Mouse (Mus musculus) MEL (cell line): ENCODE measurements around the gene Mgat5. TPM values are rescaled to one million over a fixed set of nuclear protein-coding genes. Genes with fewer than 3 reads are reported as not detected.

Experiments used
- DNase-seq: peaks from one replicate; pipeline ENCODE4 v3.0.0; 2011; ENCODE audit warnings: low read depth, low spot score
- H3K27ac ChIP-seq: 2 replicates; pipeline ENCODE4 v1.5.1; 2012; ENCODE audit warnings: low read depth, mild to moderate bottlenecking, control low read depth, low read length, moderate library complexity; ENCODE audit not compliant: control insufficient read depth
- H3K27me3 ChIP-seq, 2 experiments: fragments of 150-350 bp in 1 of 2; sonication (generic) in 1 of 2; 2 replicates each; pipeline ENCODE4 v1.6.1; 2012; ENCODE audit warnings: low read length in 2 of 2, mild to moderate bottlenecking in 2 of 2, improper control_type of control experiment in 1 of 2, moderate library complexity in 1 of 2; ENCODE audit not compliant: insufficient read depth in 2 of 2, control insufficient read depth in 1 of 2
- H3K36me3 ChIP-seq, 2 experiments: 2 replicates each; pipeline ENCODE4 v1.6.1; 2012 to 2014; ENCODE audit warnings: low read length in 2 of 2, improper control_type of control experiment in 1 of 2, inconsistent platforms in 1 of 2, mild to moderate bottlenecking in 1 of 2; ENCODE audit not compliant: insufficient read depth in 2 of 2, control insufficient read depth in 1 of 2
- H3K4me1 ChIP-seq, 2 experiments: fragments of 150-350 bp in 1 of 2; sonication (generic) in 1 of 2; 2 replicates each; pipeline ENCODE4 v1.6.1; 2012; ENCODE audit warnings: low read length in 2 of 2, improper control_type of control experiment in 1 of 2, mild to moderate bottlenecking in 1 of 2; ENCODE audit not compliant: insufficient read depth in 2 of 2, control insufficient read depth in 1 of 2
- H3K4me3 ChIP-seq, 2 experiments: fragments of 150-350 bp in 1 of 2; sonication (generic) in 1 of 2; 2 replicates each; pipeline ENCODE4 v1.5.1; 2012; ENCODE audit warnings: low read depth in 2 of 2, low read length in 2 of 2, mild to moderate bottlenecking in 2 of 2, moderate library complexity in 2 of 2, control low read depth in 1 of 2, improper control_type of control experiment in 1 of 2; ENCODE audit not compliant: control insufficient read depth in 1 of 2, insufficient read depth in 1 of 2
- H3K79me2 ChIP-seq: 2 replicates; pipeline ENCODE4 v1.6.1; 2012; ENCODE audit warnings: mild to moderate bottlenecking, low read length, moderate library complexity; ENCODE audit not compliant: control insufficient read depth, poor library complexity, insufficient read depth
- H3K9ac ChIP-seq: 2 replicates; pipeline ENCODE4 v1.6.1; 2012; ENCODE audit warnings: low read depth, mild to moderate bottlenecking, control low read depth, low read length, moderate library complexity; ENCODE audit not compliant: control insufficient read depth, poor library complexity, severe bottlenecking
- H3K9me3 ChIP-seq: fragments of 150-350 bp; sonication (generic); replicated peaks from 2 replicates; pipeline ENCODE4 v1.6.1; 2012; ENCODE audit warnings: mild to moderate bottlenecking, low read length, improper control_type of control experiment, moderate library complexity; ENCODE audit not compliant: insufficient read depth
- CHD1 ChIP-seq: IDR thresholded peaks from 2 replicates; pipeline ENCODE4 v1.6.1; 2012; ENCODE audit warnings: low read depth, mild to moderate bottlenecking, inconsistent platforms, low read length, improper control_type of control experiment
- CHD2 ChIP-seq: IDR thresholded peaks from 2 replicates; pipeline ENCODE4 v1.6.1; 2011; ENCODE audit warnings: low read length, improper control_type of control experiment
- CTCF ChIP-seq, 3 experiments: IDR thresholded peaks in 2 of 3; conservative IDR thresholded peaks in 1 of 3; 2 replicates each; pipeline ENCODE4 v1.5.1; 2011 to 2012; ENCODE audit warnings: low read length in 3 of 3, low read depth in 2 of 3, mild to moderate bottlenecking in 2 of 3, improper control_type of control experiment in 1 of 3, inconsistent platforms in 1 of 3, mixed read lengths in 1 of 3, moderate library complexity in 1 of 3; ENCODE audit not compliant: control insufficient read depth in 1 of 3, insufficient read depth in 1 of 3, poor library complexity in 1 of 3, severe bottlenecking in 1 of 3
- GABPA ChIP-seq: IDR thresholded peaks from 2 replicates; pipeline ENCODE4 v1.6.1; 2012; ENCODE audit warnings: low read depth, mild to moderate bottlenecking, inconsistent platforms, low read length, improper control_type of control experiment, moderate library complexity
- JUND ChIP-seq: IDR thresholded peaks from 2 replicates; pipeline ENCODE4 v1.6.1; 2011; ENCODE audit warnings: low read depth, mild to moderate bottlenecking, improper control_type of control experiment, low read length
- KAT2A ChIP-seq: conservative IDR thresholded peaks from 2 replicates; pipeline ENCODE4 v1.6.1; 2012; ENCODE audit warnings: low read depth, low read length, improper control_type of control experiment, inconsistent platforms
- NRF1 ChIP-seq: IDR thresholded peaks from 2 replicates; pipeline ENCODE4 v1.6.1; 2014; ENCODE audit warnings: low read depth, mild to moderate bottlenecking, inconsistent platforms, low read length, improper control_type of control experiment, moderate library complexity; ENCODE audit not compliant: poor library complexity, insufficient read depth, severe bottlenecking
- POLR2A ChIP-seq, 2 experiments: IDR thresholded peaks; 2 replicates each; pipeline ENCODE4 v1.6.1; 2011 to 2012; ENCODE audit warnings: low read length in 2 of 2, mild to moderate bottlenecking in 2 of 2, control low read depth in 1 of 2, improper control_type of control experiment in 1 of 2, low read depth in 1 of 2, moderate library complexity in 1 of 2; ENCODE audit not compliant: control insufficient read depth in 1 of 2, insufficient read depth in 1 of 2, poor library complexity in 1 of 2
- POLR2AphosphoS2 ChIP-seq: IDR thresholded peaks from 2 replicates; pipeline ENCODE4 v1.6.1; 2011; ENCODE audit warnings: low read length, improper control_type of control experiment
- RAD21 ChIP-seq: IDR thresholded peaks from 2 replicates; pipeline ENCODE4 v1.6.1; 2011; ENCODE audit warnings: mild to moderate bottlenecking, low read depth, low read length, improper control_type of control experiment
- SMC3 ChIP-seq: IDR thresholded peaks from 2 replicates; pipeline ENCODE4 v1.6.1; 2011; ENCODE audit warnings: low read depth, low read length, improper control_type of control experiment
- TBP ChIP-seq: IDR thresholded peaks from 2 replicates; pipeline ENCODE4 v1.8.0; 2011; ENCODE audit warnings: low read depth, low read length, improper control_type of control experiment
- TCF12 ChIP-seq: IDR thresholded peaks from 2 replicates; pipeline ENCODE4 v1.6.1; 2014; ENCODE audit warnings: low read depth, mild to moderate bottlenecking, inconsistent platforms, low read length, improper control_type of control experiment, moderate library complexity
- USF2 ChIP-seq, 2 experiments: IDR thresholded peaks; 2 replicates each; pipeline ENCODE4 v1.6.1; 2011 to 2012; ENCODE audit warnings: improper control_type of control experiment in 2 of 2, low read length in 2 of 2, borderline replicate concordance in 1 of 2, inconsistent platforms in 1 of 2, low read depth in 1 of 2, mild to moderate bottlenecking in 1 of 2; ENCODE audit not compliant: insufficient read depth in 1 of 2
- ZKSCAN1 ChIP-seq: IDR thresholded peaks from 2 replicates; pipeline ENCODE4 v1.6.1; 2012; ENCODE audit warnings: low read depth, mild to moderate bottlenecking, inconsistent platforms, low read length, improper control_type of control experiment, moderate library complexity
- polyA plus RNA-seq, 2 experiments: library from polyadenylated mRNA; stranded (reverse) in 1 of 2; unstranded in 1 of 2; fragments of >175 nt in 1 of 2; fragments of >200 nt in 1 of 2; gene quantifications; 2 replicates each; pipeline versions ENCODE4 v1.2.1 to v1.2.4; 2012; ENCODE audit warnings: low replicate concordance in 2 of 2, low read depth in 1 of 2; ENCODE audit not compliant: insufficient read length in 2 of 2, insufficient read depth in 1 of 2, missing spikeins in 1 of 2
- total RNA-seq: library from RNA; depleted of rRNA; stranded (reverse); fragments of 300-350 nt; gene quantifications from 2 replicates; pipeline ENCODE4 v1.2.3, GENCODE M21; 2012

Gene Mgat5
- total and polyA plus RNA-seq, 3 experiments, result 6.9 to 9.5 TPM; not detected in 1

DNA sequence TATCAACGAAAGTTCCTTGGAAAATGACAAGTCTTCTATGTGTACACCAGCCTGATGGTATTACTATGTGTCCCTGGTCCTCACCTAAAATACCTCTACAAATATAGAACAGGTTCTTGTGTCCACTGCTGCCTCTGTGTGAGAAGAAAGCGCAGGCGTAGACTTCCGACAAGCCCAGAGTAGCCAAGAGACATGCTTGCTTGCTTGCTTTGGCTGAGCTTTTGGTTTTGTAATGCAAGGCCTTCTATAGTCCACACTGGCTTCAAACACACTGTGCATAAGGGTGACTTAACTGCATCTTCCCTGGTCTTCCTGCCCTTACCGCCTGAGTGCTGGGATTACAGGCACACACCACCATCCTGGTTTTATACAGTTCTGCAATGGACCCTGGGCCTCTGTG, 262.4 kb downstream of the Mgat5 start (continued):
- TF ChIP-seq GABPA, result no peak

DNA sequence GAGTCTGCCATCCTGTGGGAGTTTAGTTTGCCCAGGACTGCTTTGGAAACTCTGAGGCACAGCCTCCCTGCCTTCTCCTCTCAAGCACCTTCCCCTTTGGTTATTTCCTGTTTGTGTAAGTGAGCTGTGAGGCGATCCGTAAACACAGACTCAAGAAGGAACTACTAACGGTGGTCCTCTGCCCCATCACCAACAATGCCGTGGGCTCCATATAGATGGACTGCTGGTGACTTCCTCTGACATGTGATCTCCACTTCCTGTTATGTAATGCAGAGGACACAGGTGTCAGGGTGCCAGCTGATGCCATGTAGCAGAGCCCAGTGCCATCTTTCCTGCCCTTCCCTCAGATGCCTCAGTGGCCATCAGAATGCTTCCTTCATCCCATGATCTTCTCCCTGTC, 265.4 kb downstream of the Mgat5 start:
- no peaks in the 10 kb centered on the region for H3K79me2 ChIP-seq
- H3K27me3 ChIP-seq, result no peaks in the 10 kb centered on the region
- H3K9me3 ChIP-seq, result no peaks in the 10 kb centered on the region
- no peak overlapping the region for H3K9ac ChIP-seq
- TF ChIP-seq CTCF (IDR thresholded peaks at IDR 0.05 in 2 of 3, conservative IDR thresholded peaks at IDR 0.05 in 1 of 3; ENCODE audit: control insufficient read depth in 1 of 3, insufficient read depth in 1 of 3, low read depth in 2 of 3, low read length in 3 of 3, poor library complexity in 1 of 3, severe bottlenecking in 1 of 3) (no peak), SMC3 (no peak), GABPA (no peak)
- H3K27ac ChIP-seq, result no peak overlapping the region
- H3K4me1 ChIP-seq, result no peaks in the 10 kb centered on the region
- no peak for DNase-seq
- peaks cover 0 to 2% of the 10 kb centered on the region in 2 experiments; a peak in 1 of 4 replicates for H3K36me3 ChIP-seq
- H3K4me3 ChIP-seq, result no peak overlapping the region

DNA sequence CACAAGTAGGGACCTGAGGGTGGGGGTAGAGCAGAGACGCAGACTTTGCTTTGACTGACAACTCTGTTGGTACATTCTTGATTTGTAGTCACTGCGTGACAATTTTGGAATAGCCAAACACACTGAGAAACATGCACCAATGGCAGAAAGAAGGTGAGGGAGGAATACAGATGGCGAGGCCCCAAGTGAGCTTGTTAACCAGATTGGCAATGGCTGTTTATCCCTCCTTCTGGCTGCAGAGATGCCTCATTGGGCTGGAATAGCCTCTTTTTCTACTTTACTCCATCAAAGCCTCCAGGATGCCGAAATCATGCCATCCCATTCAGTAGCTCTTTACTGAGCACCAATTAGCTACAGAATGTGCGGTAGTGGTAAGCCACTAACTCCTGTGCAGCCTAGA, 270.9 kb downstream of the Mgat5 start:
- TF ChIP-seq CHD1, result no peak
- no peak for TF ChIP-seq POLR2AphosphoS2
- no peak for TF ChIP-seq RAD21
- TF ChIP-seq POLR2A (IDR thresholded peaks at IDR 0.05; ENCODE audit: control insufficient read depth in 1 of 2, insufficient read depth in 1 of 2, low read depth in 1 of 2, low read length in 2 of 2, poor library complexity in 1 of 2), result no peak
- TF ChIP-seq ZKSCAN1, result no peak
- no peak for TF ChIP-seq JUND
- TF ChIP-seq NRF1, result no peak
- no peak for TF ChIP-seq KAT2A
- no peak for TF ChIP-seq TCF12
- no peak for TF ChIP-seq TBP
- Histone ChIP-seq H3K36me3 (no peaks in the 10 kb centered on the region; a peak in 1 of 4 replicates), H3K79me2 (no peaks in the 10 kb centered on the region), H3K9me3 (no peaks in the 10 kb centered on the region), H3K4me1 (no peaks in the 10 kb centered on the region), H3K4me3 (no peak overlapping the region), H3K9ac (no peak overlapping the region), H3K27me3 (no peaks in the 10 kb centered on the region), H3K27ac (no peak overlapping the region)
- DNase-seq, result no peak

DNA sequence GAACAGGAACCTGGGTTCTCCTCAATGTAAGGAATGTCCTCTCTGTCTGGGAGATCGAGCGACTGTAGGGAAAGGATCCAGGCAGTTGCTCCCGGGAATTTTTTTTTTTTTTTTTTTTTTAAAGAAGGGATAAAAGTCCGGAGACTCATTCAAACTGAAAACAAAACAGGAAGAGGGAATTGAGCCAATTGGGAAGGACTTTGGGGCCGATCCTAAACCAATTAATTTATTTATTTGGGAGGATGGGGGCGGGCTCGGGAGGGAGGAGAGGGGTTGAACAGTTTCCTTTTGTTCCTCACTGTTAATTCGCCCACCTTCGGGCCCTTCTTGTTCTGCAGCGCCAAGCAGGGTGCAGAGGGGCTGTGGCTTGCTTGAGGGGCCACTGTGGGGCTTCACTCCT, 278.1 kb downstream of the Mgat5 start:
- Histone ChIP-seq H3K36me3 (no peaks in the 10 kb centered on the region), H3K9me3 (no peaks in the 10 kb centered on the region), H3K9ac (no peak overlapping the region), H3K4me3 (no peak overlapping the region), H3K27ac (no peak overlapping the region), H3K27me3 (no peaks in the 10 kb centered on the region), H3K79me2 (no peaks in the 10 kb centered on the region), H3K4me1 (no peaks in the 10 kb centered on the region)
- TF ChIP-seq KAT2A (no peak), POLR2AphosphoS2 (no peak), SMC3 (no peak), USF2 (IDR thresholded peaks at IDR 0.05; ENCODE audit: borderline replicate concordance in 1 of 2, insufficient read depth in 1 of 2, low read depth in 1 of 2, low read length in 2 of 2) (no peak), CHD2 (no peak), TBP (no peak)
- no peak for DNase-seq
